Mouse (Mus musculus): ENCODE results near the gene Gja10. TPM values are rescaled to one million over a fixed set of nuclear protein-coding genes. Genes with fewer than 3 reads are reported as not detected.

The Gja10 gene
- 0.10 TPM in 1 of 2 replicates, not detected in the other for polyA plus RNA-seq (2016; fragmentation: Nextera tagmentation; extraction: Ambion mirVana)

- WGBS: 65% methylated on average over 3 of the region's 3 CpGs
- ATAC-seq (ENCODE audit: low FRiP score, low read depth): no peak
- Histone ChIP-seq H3K27ac (replicated peaks) (no peak within 1 kb of the TSS), H3K4me1 (no peaks in the 10 kb centered on the region), H3K4me3 (no peak within 1 kb of the TSS), H3K36me3 (no peaks in the 10 kb centered on the region), H3K9ac (replicated peaks) (no peak within 1 kb of the TSS), H3K4me2 (replicated peaks) (no peak within 1 kb of the TSS), H3K9me3 (no peaks in the 10 kb centered on the region), H3K27me3 (no peaks in the 10 kb centered on the region)
Measured at GRCm38 (mm10) chr4:32602660-32603059, at the start of gene Gja10. TSS of gene Gja10 (minus strand) at chr4:32602760.

GRCm38 (mm10) chr4:32651669-32652068 is 49.1 kb upstream of the Gja10 start:
- Histone ChIP-seq H3K27ac (replicated peaks) (no peak overlapping the region), H3K27me3 (no peaks in the 10 kb centered on the region), H3K4me2 (replicated peaks) (no peak overlapping the region), H3K4me1 (no peaks in the 10 kb centered on the region), H3K36me3 (peaks cover 35% of the 10 kb centered on the region), H3K9ac (replicated peaks) (no peak overlapping the region), H3K9me3 (no peaks in the 10 kb centered on the region), H3K4me3 (no peak overlapping the region)
- whole genome bisulfite sequencing: 87% methylated on average over 5 of the region's 5 CpGs
- ATAC-seq (ENCODE audit: low FRiP score, low read depth): no peak

GRCm38 (mm10) chr4:32621637-32622036 is 19.1 kb upstream of the Gja10 start:
- no peak overlapping the region for H3K27ac ChIP-seq (replicated peaks)
- peaks cover 6% of the 10 kb centered on the region; the same call in 1 of the 2 replicates for H3K36me3 ChIP-seq

GRCm38 (mm10) chr4:32615034-32615881 is 12.7 kb upstream of the Gja10 start, which contains the start of gene Casp8ap2:
TSS of gene Casp8ap2 (plus strand) at chr4:32615451.
- peak within 1 kb of the TSS; percentile 80 for H3K27ac ChIP-seq (replicated peaks)
- no peaks in the 10 kb centered on the region for H3K27me3 ChIP-seq
- WGBS: under 1% methylated on average over 61 of the region's 67 CpGs
- ATAC-seq (ENCODE audit: low FRiP score, low read depth): peak; percentile 100
- H3K36me3 ChIP-seq: no peaks in the 10 kb centered on the region
- H3K9ac ChIP-seq (replicated peaks): peak within 1 kb of the TSS; percentile 83
- peak within 1 kb of the TSS; percentile 77 for H3K4me2 ChIP-seq (replicated peaks)
- peaks cover 23% of the 10 kb centered on the region for H3K4me1 ChIP-seq
- H3K4me3 ChIP-seq: peak within 1 kb of the TSS; percentile 88
- H3K9me3 ChIP-seq: no peaks in the 10 kb centered on the region

More at GRCm38 (mm10) chr4:32621637-32622036, 19.1 kb upstream of the Gja10 start:
- H3K9me3 ChIP-seq: no peaks in the 10 kb centered on the region
- no peak overlapping the region for H3K9ac ChIP-seq (replicated peaks)
- H3K27me3 ChIP-seq: no peaks in the 10 kb centered on the region
- H3K4me1 ChIP-seq: peaks cover 13% of the 10 kb centered on the region
- no peak overlapping the region for H3K4me2 ChIP-seq (replicated peaks)
- no peak for ATAC-seq (ENCODE audit: low FRiP score, low read depth)
- H3K4me3 ChIP-seq: no peak overlapping the region

GRCm38 (mm10) chr4:32601135-32601534 is 1.4 kb downstream of the Gja10 start:
- no peak overlapping the region for H3K27ac ChIP-seq (replicated peaks)
- no peak overlapping the region for H3K4me2 ChIP-seq (replicated peaks)
- H3K4me3 ChIP-seq: no peak overlapping the region
- ATAC-seq (ENCODE audit: low FRiP score, low read depth): no peak
- H3K9ac ChIP-seq (replicated peaks): no peak overlapping the region
- H3K36me3 ChIP-seq: no peaks in the 10 kb centered on the region
- 25% methylated on average over 12 of the region's 12 CpGs for WGBS
- no peaks in the 10 kb centered on the region for H3K9me3 ChIP-seq
- H3K27me3 ChIP-seq: no peaks in the 10 kb centered on the region
- no peaks in the 10 kb centered on the region for H3K4me1 ChIP-seq

- 91% methylated on average over 6 of the region's 6 CpGs for WGBS
- ATAC-seq (ENCODE audit: low FRiP score, low read depth): no peak
Measured at GRCm38 (mm10) chr4:32588237-32588636, 14.3 kb downstream of the Gja10 start.

GRCm38 (mm10) chr4:32587543-32587942 is 15.0 kb downstream of the Gja10 start:
- H3K9me3 ChIP-seq: no peaks in the 10 kb centered on the region
- no peaks in the 10 kb centered on the region for H3K27me3 ChIP-seq
- no peak overlapping the region for H3K4me3 ChIP-seq
- no peaks in the 10 kb centered on the region for H3K4me1 ChIP-seq
- H3K4me2 ChIP-seq (replicated peaks): no peak overlapping the region
- no peak overlapping the region for H3K9ac ChIP-seq (replicated peaks)
- WGBS: 93% methylated on average over 5 of the region's 5 CpGs
- ATAC-seq (ENCODE audit: low FRiP score, low read depth): no peak
- H3K36me3 ChIP-seq: no peaks in the 10 kb centered on the region
- H3K27ac ChIP-seq (replicated peaks): no peak overlapping the region

More at GRCm38 (mm10) chr4:32588237-32588636, 14.3 kb downstream of the Gja10 start:
- Histone ChIP-seq H3K4me3 (no peak overlapping the region), H3K9ac (replicated peaks) (no peak overlapping the region), H3K27ac (replicated peaks) (no peak overlapping the region), H3K9me3 (no peaks in the 10 kb centered on the region), H3K27me3 (no peaks in the 10 kb centered on the region), H3K4me2 (replicated peaks) (no peak overlapping the region), H3K4me1 (no peaks in the 10 kb centered on the region), H3K36me3 (no peaks in the 10 kb centered on the region)

GRCm38 (mm10) chr4:32586596-32586995 is 16.0 kb downstream of the Gja10 start:
- Histone ChIP-seq H3K4me1 (no peaks in the 10 kb centered on the region), H3K36me3 (no peaks in the 10 kb centered on the region), H3K27ac (replicated peaks) (no peak overlapping the region), H3K4me3 (no peak overlapping the region), H3K27me3 (no peaks in the 10 kb centered on the region), H3K4me2 (replicated peaks) (no peak overlapping the region), H3K9ac (replicated peaks) (no peak overlapping the region), H3K9me3 (no peaks in the 10 kb centered on the region)
- 0 out of 2 replicates have a peak, but pooled peaks have one; percentile 47 for ATAC-seq (ENCODE audit: low FRiP score, low read depth)
- WGBS: 14% methylated on average over 9 of the region's 9 CpGs

GRCm38 (mm10) chr4:32584181-32584580 is 18.4 kb downstream of the Gja10 start:
- Histone ChIP-seq H3K4me3 (no peak overlapping the region), H3K4me2 (replicated peaks) (no peak overlapping the region), H3K36me3 (peaks cover 10% of the 10 kb centered on the region), H3K4me1 (peaks cover 4% of the 10 kb centered on the region; the same call in 1 of the 2 replicates), H3K9me3 (no peaks in the 10 kb centered on the region), H3K27me3 (no peaks in the 10 kb centered on the region), H3K27ac (replicated peaks) (no peak overlapping the region), H3K9ac (replicated peaks) (no peak overlapping the region)
- 67% methylated on average over 6 of the region's 6 CpGs for WGBS
- ATAC-seq (ENCODE audit: low FRiP score, low read depth): no peak

GRCm38 (mm10) chr4:32579850-32580249 is 22.7 kb downstream of the Gja10 start:
- 92% methylated on average over 8 of the region's 8 CpGs for WGBS
- Histone ChIP-seq H3K9me3 (no peaks in the 10 kb centered on the region), H3K27me3 (no peaks in the 10 kb centered on the region), H3K4me2 (replicated peaks) (no peak overlapping the region), H3K4me3 (no peak overlapping the region), H3K36me3 (peaks cover 29% of the 10 kb centered on the region), H3K9ac (replicated peaks) (no peak overlapping the region), H3K27ac (replicated peaks) (no peak overlapping the region), H3K4me1 (peaks cover 4% of the 10 kb centered on the region; the same call in 1 of the 2 replicates)
- no peak for ATAC-seq (ENCODE audit: low FRiP score, low read depth)

GRCm38 (mm10) chr4:32575165-32575564 is 27.4 kb downstream of the Gja10 start:
- Histone ChIP-seq H3K4me1 (peaks cover 11% of the 10 kb centered on the region), H3K27me3 (no peaks in the 10 kb centered on the region), H3K9me3 (no peaks in the 10 kb centered on the region), H3K9ac (replicated peaks) (no peak overlapping the region), H3K36me3 (peaks cover 26% of the 10 kb centered on the region), H3K27ac (replicated peaks) (no peak overlapping the region), H3K4me2 (replicated peaks) (no peak overlapping the region), H3K4me3 (no peak overlapping the region)
- 78% methylated on average over 9 of the region's 9 CpGs for WGBS
- no peak for ATAC-seq (ENCODE audit: low FRiP score, low read depth)

GRCm38 (mm10) chr4:32574604-32575003 is 28.0 kb downstream of the Gja10 start:
- no peak for ATAC-seq (ENCODE audit: low FRiP score, low read depth)
- Histone ChIP-seq H3K36me3 (peaks cover 22% of the 10 kb centered on the region), H3K9ac (replicated peaks) (no peak overlapping the region), H3K27ac (replicated peaks) (no peak overlapping the region), H3K27me3 (no peaks in the 10 kb centered on the region), H3K9me3 (no peaks in the 10 kb centered on the region), H3K4me2 (replicated peaks) (no peak overlapping the region), H3K4me1 (peaks cover 17% of the 10 kb centered on the region), H3K4me3 (no peak overlapping the region)
- WGBS: 91% methylated on average over 1 of the region's 1 CpGs
